Mouse (Mus musculus) olfactory bulb, adult 2 months (tissue): ENCODE results near the gene Fbll1. TPM values are rescaled to one million over a fixed set of nuclear protein-coding genes. Genes with fewer than 3 reads are reported as not detected.

Source experiments
- H3K27ac ChIP-seq: fragments of 200-500 bp; 2 replicates; pipeline ENCODE4 v1.5.1; 2012; ENCODE audit warnings: low read depth, low read length; ENCODE audit not compliant: insufficient read depth
- H3K4me1 ChIP-seq: fragments of 200-500 bp; 2 replicates; pipeline ENCODE4 v1.6.1; 2012; ENCODE audit warnings: low read length; ENCODE audit not compliant: control insufficient read depth, insufficient read depth
- H3K4me3 ChIP-seq: fragments of 200-500 bp; 2 replicates; pipeline ENCODE4 v1.5.1; 2012; ENCODE audit warnings: mild to moderate bottlenecking, low read depth, low read length, moderate library complexity; ENCODE audit not compliant: insufficient read depth
- CTCF ChIP-seq: fragments of 200-500 bp; IDR thresholded peaks from 2 replicates; pipeline ENCODE4 v1.5.1; 2012; ENCODE audit warnings: low read depth, mild to moderate bottlenecking, low read length, moderate library complexity; ENCODE audit not compliant: insufficient read depth
- POLR2A ChIP-seq: fragments of 200-500 bp; IDR thresholded peaks from 2 replicates; pipeline ENCODE4 v1.6.1; 2012; ENCODE audit warnings: mild to moderate bottlenecking, low read depth, low read length, moderate library complexity; ENCODE audit not compliant: insufficient read depth
- WGBS: fragments of 180-500 bp; shearing (Covaris S2); methylation state at CpG from one replicate; pipeline ENCODE4 v1.1.7; 2018; 5-methylcytosine and 5-hydroxymethylcytosine counted together
- polyA plus RNA-seq: library from polyadenylated mRNA; stranded (reverse); fragments of >200 nt; gene quantifications from 2 replicates; pipeline ENCODE4 v1.2.4, GENCODE M21; 2012; ENCODE audit warnings: low replicate concordance; ENCODE audit not compliant: missing spikeins, insufficient read depth, insufficient read length

The Fbll1 gene
- polyA plus RNA-seq, 1 experiment, result not detected

DNA sequence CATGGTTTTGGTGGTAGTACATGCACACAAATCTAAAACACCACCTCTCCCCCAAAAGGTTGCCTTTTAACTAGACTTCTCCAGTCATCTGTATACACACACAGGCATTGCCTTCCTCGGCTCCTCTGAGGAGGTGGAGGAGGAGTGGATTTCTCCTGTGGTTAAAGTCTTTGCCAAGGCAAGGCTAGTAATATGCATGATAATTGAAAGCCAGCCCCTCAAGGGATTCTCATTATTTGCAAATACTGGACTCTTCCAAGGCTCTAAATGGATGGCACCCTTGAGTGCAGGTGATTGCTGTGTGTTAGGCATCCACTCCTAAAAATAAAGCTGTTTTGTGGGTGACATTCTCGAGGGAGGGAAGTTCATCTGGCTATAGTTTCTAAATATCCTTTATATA, 10.2 kb downstream of the Fbll1 start:
- no peak overlapping the region for H3K27ac ChIP-seq
- H3K4me3 ChIP-seq, result no peak overlapping the region
- TF ChIP-seq POLR2A (no peak), CTCF (no peak)
- no peaks in the 10 kb centered on the region for H3K4me1 ChIP-seq
- WGBS, result 37% methylated on average over 2 of the region's 2 CpGs

DNA sequence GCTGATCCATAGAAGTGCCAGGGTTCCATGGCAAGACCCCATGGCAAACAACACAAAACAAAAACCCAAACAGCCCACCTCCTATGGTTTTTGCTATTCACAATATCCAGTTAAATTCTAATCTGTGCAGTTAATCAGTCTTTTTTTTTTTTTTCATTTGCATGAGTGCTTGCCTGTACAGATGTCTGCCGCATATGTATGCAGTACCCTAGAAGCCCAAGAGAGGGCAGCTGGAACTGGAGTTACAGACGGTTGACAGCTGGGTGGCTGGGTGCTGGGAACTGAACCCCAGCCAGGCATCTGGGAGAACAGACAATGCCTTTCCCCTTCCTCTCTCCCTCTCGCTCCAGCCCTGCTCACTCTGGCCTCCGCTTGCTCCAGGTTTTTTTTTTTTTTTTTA, 14.1 kb downstream of the Fbll1 start:
- H3K27ac ChIP-seq, result no peak overlapping the region
- H3K4me3 ChIP-seq, result no peak overlapping the region
- no peaks in the 10 kb centered on the region for H3K4me1 ChIP-seq
- WGBS, result 96% methylated on average over 4 of the region's 4 CpGs
- TF ChIP-seq CTCF, result no peak

DNA sequence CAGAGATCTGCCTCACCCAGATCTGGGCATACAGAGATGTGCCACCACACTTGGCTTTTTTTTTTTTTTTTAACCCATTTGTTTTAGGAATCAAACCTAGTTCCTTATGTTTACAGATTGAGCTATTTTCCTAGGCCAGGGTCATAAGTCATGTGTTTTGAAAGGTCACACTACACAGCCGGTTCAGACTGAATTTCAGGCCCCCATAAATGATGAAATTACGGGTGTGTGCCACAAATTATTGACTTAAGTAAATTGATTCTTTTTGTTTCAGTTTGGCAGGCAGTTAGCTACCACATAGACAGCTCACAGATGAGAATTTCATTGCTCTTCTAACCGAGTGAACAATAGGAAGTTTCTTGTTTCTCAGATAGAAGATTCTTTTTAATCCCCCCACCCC, 14.7 kb downstream of the Fbll1 start:
- Histone ChIP-seq H3K27ac (no peak overlapping the region), H3K4me3 (no peak overlapping the region), H3K4me1 (no peaks in the 10 kb centered on the region)
- WGBS, result 46% methylated on average over 3 of the region's 3 CpGs
- TF ChIP-seq CTCF (no peak), POLR2A (no peak)

DNA sequence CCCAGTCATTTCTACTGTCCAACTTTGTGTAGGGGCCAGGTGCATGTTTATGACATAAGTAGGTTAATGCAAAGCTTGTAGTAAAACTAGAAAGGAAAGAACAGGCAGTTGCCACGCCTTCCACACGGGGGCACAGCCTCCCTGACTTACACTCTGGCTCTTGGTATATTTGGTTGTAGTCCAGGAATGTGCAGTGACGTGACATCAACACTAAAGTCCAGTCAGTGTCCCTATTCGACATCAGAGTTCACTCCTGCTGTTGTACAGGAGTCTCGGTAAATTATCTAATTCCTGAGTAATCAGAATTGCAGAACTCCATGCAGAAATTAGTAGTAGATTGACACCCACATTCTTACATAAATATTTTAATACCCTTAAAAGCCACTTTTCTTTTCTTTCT, 15.6 kb downstream of the Fbll1 start:
- TF ChIP-seq CTCF (no peak), POLR2A (no peak)
- H3K4me1 ChIP-seq, result no peaks in the 10 kb centered on the region
- no peak overlapping the region for H3K4me3 ChIP-seq
- WGBS, result 81% methylated on average over 5 of the region's 5 CpGs
- H3K27ac ChIP-seq, result no peak overlapping the region

DNA sequence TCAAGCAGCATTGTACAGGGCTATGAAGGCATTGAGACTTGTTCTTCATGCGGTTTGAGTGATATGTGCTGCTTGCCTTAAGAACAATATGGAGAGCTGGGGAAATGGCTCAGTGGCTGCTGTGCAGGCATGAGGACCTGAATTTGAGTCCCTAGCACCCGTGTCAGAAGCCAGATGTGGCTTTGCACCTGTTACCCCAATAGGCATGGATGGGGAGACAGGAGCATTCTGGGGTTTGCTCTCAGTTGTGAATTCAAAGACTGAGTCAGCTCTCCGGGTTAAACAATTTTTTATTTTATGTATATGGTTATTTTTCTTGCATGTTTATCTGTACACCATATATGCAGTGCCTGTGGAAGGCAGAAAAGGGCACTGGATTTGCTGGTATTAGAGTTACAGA, 16.2 kb downstream of the Fbll1 start:
- H3K27ac ChIP-seq, result no peak overlapping the region
- no peak for TF ChIP-seq POLR2A
- no peak for TF ChIP-seq CTCF
- 95% methylated on average over 3 of the region's 3 CpGs for WGBS
- H3K4me1 ChIP-seq, result no peaks in the 10 kb centered on the region
- no peak overlapping the region for H3K4me3 ChIP-seq

DNA sequence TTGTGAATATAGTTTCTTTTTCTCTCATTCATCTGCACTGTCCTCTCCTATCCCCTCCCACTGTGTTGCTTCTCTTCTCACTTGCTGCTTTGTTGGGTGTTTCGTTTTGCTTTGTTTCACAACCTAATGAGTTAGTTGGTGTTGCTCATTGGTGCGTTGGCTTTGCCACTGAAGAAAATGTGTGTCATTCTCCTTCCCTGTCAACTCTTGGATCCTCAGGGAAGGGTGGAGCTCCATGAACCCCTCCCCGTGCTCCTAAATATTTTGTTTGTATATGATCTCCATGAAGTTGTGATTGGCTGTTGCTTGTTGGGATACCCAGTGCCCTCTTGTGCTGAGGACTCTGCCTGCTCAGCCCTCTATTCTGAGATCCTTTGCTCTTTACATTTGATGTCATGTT, 18.3 kb downstream of the Fbll1 start:
- Histone ChIP-seq H3K4me3 (no peak overlapping the region), H3K4me1 (no peaks in the 10 kb centered on the region), H3K27ac (no peak overlapping the region)
- 67% methylated on average over 3 of the region's 3 CpGs for WGBS
- no peak for TF ChIP-seq CTCF
- no peak for TF ChIP-seq POLR2A

DNA sequence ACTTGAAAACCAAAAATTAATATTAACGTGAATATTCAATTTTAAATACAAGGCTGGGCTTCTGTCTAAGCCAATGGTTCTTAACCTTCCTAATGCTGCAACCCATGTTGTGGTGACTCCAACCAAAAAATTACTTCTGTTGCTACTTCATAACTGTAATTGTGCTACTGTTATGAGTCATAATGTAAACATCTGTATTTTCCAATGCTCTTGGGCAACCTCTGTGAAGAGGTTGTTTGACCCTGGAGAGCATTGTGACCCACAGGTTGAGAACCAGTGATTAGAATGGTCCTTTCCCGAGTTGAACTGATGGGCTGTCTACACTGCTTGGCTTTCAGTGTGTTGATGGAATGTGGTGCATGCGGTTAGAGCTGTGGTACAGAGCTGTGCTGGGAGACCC, 22.2 kb downstream of the Fbll1 start:
- WGBS, result 95% methylated on average over 3 of the region's 3 CpGs
- H3K4me3 ChIP-seq, result no peak overlapping the region
- H3K27ac ChIP-seq, result no peak overlapping the region
- H3K4me1 ChIP-seq, result no peaks in the 10 kb centered on the region
- TF ChIP-seq CTCF, result no peak

DNA sequence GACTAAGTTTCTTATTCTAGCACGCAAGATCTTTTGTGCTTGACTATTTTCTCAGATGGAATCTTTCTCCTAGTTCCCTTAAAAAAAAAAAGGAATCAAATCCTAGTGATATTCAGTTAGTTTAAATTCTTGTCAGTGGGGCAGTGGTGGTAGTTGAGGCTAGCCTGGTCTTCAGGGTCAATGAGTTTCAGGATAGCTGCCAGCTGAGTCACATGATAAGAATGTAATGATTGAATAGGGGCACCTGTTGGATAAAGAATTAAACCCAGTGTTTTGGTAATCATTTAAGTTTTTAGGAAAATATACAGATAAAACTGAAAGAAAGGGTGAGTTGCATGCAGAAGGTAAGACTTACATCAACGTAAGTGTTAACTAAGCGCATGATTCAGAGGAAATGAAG, 23.1 kb downstream of the Fbll1 start:
- H3K4me3 ChIP-seq, result no peak overlapping the region
- WGBS, result 83% methylated on average over 3 of the region's 3 CpGs
- no peak for TF ChIP-seq POLR2A
- TF ChIP-seq CTCF, result no peak
- no peak overlapping the region for H3K27ac ChIP-seq
- H3K4me1 ChIP-seq, result no peaks in the 10 kb centered on the region

DNA sequence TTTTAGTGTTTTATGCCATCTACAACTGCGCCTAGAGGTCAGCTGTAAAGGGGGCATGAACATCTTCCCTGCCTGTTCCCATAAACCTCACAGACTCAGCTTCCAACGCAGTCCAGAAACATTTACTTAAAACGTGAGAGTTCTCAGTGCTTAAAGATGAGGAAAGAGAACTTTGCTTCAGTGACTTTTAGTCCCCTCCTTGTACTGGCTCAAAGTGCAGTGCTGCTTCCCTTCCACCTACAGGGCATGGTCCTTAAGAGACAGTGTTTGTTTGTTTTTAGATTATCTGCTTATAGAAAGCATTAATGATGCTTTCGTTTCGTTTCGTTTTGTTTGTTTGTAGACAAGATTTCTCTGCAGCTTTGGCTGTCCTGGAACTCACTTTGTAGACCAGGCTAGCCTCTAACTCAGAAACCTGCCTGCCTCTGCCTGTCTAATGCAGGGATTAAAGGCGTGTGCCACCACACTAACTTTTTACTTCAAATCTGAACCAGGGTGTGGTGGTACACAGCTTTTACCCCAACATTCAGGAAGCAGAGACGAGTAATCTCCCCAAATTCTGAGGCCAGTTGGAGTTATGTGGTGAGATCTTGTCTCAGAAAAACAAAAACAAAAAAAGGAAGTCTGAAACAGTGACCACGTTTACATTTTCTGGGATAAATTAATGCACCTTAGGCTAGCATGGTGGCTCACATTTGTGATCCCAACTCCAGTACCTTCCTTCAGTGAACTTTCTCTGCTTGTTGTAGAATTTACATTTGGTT, 27.8 kb downstream of the Fbll1 start:
- 52% methylated on average over 9 of the region's 9 CpGs for WGBS
- TF ChIP-seq CTCF, result no peak
- no peak for TF ChIP-seq POLR2A

DNA sequence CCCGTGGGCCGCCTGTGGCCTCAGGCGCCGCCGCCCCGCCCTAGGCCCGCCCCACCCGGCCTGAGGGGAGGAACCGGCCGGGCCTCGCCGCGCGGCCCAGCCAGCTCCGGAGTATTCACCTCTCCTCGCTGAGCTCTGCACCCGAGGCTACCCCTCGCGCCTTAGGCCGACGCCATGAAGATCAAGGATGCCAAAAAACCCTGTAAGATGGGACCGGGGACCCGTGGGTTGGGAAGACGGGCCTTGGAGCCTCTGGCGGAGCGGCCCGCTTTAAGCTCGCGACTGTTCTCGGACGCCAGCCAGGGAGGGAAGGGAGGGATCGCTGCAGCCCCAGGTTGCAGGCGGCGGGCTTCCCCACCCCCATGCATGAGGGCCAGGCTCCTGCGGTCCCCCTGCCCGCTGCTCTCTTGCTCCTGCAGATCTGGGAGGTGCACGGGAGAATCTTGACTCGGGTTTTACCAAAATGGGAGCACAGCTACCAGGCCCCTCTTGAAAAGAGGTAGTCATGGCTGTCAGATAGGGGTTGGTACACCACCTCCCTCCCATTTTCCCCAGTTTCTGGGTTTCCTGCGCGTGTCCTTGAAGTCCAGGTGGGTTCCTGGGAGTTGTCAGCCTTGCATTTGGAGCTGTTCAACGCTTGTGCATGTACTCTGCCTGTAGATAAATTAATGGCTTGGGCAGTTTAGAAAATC, 28.8 kb downstream of the Fbll1 start:
- peak overlapping the region; percentile 65 for H3K4me3 ChIP-seq
- WGBS, result under 1% methylated on average over 41 of the region's 41 CpGs
- TF ChIP-seq CTCF (no peak), POLR2A (peak; percentile 48; the same call in 1 of the 2 replicates)
- no peaks in the 10 kb centered on the region for H3K4me1 ChIP-seq
- H3K27ac ChIP-seq, result peak overlapping the region; percentile 62

More for the DNA sequence above, 27.8 kb downstream of the Fbll1 start:
- H3K4me3 ChIP-seq, result no peak overlapping the region
- no peak overlapping the region for H3K27ac ChIP-seq
- no peaks in the 10 kb centered on the region for H3K4me1 ChIP-seq
